Mouse (Mus musculus): ENCODE measurements around the gene Hmgb2.

Hmgb2 gene

GRCm38 (mm10) chr8:57552102-57553032 lies 40.7 kb downstream of the Hmgb2 start:
- no peak for DNase-seq (ENCODE audit: low spot score in 2 of 2)

GRCm38 (mm10) chr8:57560926-57561325 lies 49.2 kb downstream of the Hmgb2 start:
- DNase-seq (ENCODE audit: low spot score in 2 of 2) = no peak

DNA sequence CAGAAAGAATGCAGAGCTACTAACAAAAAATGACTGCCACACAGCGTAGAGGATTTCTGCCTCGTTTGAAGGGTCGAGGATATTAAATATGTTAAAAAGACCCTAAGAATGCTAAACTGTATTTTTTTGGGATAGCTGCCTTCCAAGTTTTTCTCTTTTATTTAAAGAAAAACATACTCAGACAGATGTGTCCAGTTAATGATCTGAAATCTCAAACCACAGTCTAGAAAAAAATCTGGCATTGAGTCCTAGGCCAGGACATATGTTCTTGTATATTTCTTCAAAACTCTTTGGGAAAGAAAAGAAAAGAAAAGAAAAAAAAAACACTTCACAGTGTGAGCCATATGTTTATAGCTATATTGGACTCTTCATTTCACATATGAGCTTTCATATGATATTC lies 51.0 kb downstream of the Hmgb2 start:
- DNase-seq (ENCODE audit: low spot score in 2 of 2) = no peak

- DNase-seq (ENCODE audit: low spot score in 2 of 2) = no peak
Observed at GRCm38 (mm10) chr8:57563726-57564125, 52.0 kb downstream of the Hmgb2 start.

DNA sequence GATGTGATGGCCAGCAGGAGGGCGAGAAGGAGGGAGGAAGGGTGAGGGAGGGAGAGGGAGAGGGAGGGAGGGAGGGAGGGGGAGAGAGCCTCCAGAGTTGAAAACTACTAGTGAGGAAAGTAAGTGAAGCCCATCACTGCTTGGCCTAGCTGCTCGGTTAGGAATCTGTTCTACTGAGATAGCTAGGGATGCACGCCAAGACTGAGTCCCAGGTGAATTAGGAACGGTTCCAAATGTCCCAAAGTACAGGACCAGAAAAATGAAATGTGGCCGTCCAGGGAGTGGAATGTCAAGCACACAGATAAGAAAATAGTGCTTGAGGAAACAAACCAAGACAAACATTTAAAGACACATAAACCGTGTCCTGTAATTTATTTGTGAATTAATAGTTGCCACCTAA lies 53.3 kb downstream of the Hmgb2 start:
- DNase-seq (ENCODE audit: low spot score in 2 of 2) = no peak

All from cerebellum, postnatal 4 days (tissue).